24 mouse cellular contexts compared by ENCODE assay signal in the genomic region with DNA sequence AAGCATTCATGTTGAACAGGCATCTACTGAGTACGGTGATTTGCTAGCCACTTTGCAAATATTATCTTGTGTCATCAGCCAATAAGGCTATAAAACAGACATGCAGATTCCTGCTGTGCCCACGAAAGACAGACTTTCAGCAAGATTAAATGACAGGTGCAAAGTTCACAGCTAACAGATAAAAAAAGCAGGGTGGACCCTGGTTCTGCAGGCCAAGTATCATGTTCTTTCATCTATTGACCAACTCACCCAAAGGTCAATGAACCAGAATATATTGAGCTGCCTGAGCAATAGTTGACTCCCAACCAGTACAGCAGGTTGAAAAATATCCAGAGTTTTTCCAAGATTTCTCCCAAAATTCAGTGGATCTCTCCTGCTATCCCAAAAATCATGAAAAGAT.
A peak's percentile ranks its signal among the peaks of the same experiment; 100 is the strongest.
DNase-seq lines count a peak whose midpoint lies in the region; ATAC-seq and TF ChIP-seq lines count a peak whose summit lies in the region.
"Had no signal": no experiment of that assay in that cellular context is flagged by ENCODE, and none has a peak within 500 bp of the region (broad histone marks: within the 10 kb centered on the region; RNA-seq: fewer than 3 reads in every experiment).

No protein-coding gene starts in this region.

- no peak for TF ChIP-seq CTCF in intestine, postnatal 0 days (IDR thresholded peaks at IDR 0.05; ENCODE audit: low read depth)

- H3K4me1 ChIP-seq in midbrain, embryonic 11.5 days (ENCODE audit: control insufficient read depth, insufficient read depth, low read length) = peaks cover 14% of the 10 kb centered on the region
- H3K4me1 ChIP-seq in midbrain, embryonic 15.5 days = peaks cover 11% of the 10 kb centered on the region
- no peaks in the 10 kb centered on the region for H3K4me1 ChIP-seq in intestine, postnatal 0 days (replicated peaks; ENCODE audit: control insufficient read depth, insufficient read depth, low read length)
- peaks cover 11% of the 10 kb centered on the region; the same call in 1 of the 2 replicates for H3K4me1 ChIP-seq in midbrain, embryonic 16.5 days (ENCODE audit: control insufficient read depth, insufficient read depth, low read length)
- H3K4me1 ChIP-seq: kidney, embryonic 15.5 days; limb, embryonic 15.5 days had no signal

- H3K36me3 ChIP-seq in midbrain, embryonic 11.5 days (ENCODE audit: control insufficient read depth, insufficient read depth, low read length) = no peaks in the 10 kb centered on the region
- H3K36me3 ChIP-seq in midbrain, embryonic 15.5 days (replicated peaks) = no peaks in the 10 kb centered on the region
- H3K36me3 ChIP-seq in intestine, postnatal 0 days (ENCODE audit: control insufficient read depth, insufficient read depth) = no peaks in the 10 kb centered on the region
- no peaks in the 10 kb centered on the region for H3K36me3 ChIP-seq in midbrain, embryonic 16.5 days (ENCODE audit: control insufficient read depth, insufficient read depth, low read length)
- H3K36me3 ChIP-seq: G1E; hindbrain, embryonic 15.5 days; kidney, embryonic 15.5 days; limb, embryonic 15.5 days had no signal

- peaks cover 11% of the 10 kb centered on the region for H3K27me3 ChIP-seq in midbrain, embryonic 11.5 days (ENCODE audit: control insufficient read depth, insufficient read depth, low read length)
- peaks cover 6% of the 10 kb centered on the region for H3K27me3 ChIP-seq in midbrain, embryonic 15.5 days (replicated peaks)
- no peaks in the 10 kb centered on the region for H3K27me3 ChIP-seq in intestine, postnatal 0 days (replicated peaks; ENCODE audit: control insufficient read depth, insufficient read depth, low read length)
- H3K27me3 ChIP-seq in midbrain, embryonic 16.5 days (ENCODE audit: control insufficient read depth, insufficient read depth, low read depth, low read length) = no peaks in the 10 kb centered on the region
- H3K27me3 ChIP-seq: CH12.LX; hindbrain, embryonic 15.5 days; kidney, embryonic 15.5 days; limb, embryonic 15.5 days had no signal

- DNase-seq in kidney, adult 9 months = peak; percentile 8
- no peak for DNase-seq in kidney, postnatal 14 days
- DNase-seq in midbrain, embryonic 11.5 days (ENCODE audit: low spot score, missing footprints) = no peak
- no peak for DNase-seq in right cerebral cortex, adult 18-20 months
- DNase-seq: adrenal gland, adult 2 months; B cell, adult 2 months; cerebellum, adult 11 months; cerebellum, adult 9-11 months; heart, adult 11 months; kidney, postnatal 4 days; left cerebral cortex, postnatal 4 days; lung, postnatal 4 days; right cerebral cortex, postnatal 25 days; thymus, postnatal 14 days had no signal

- H3K4me3 ChIP-seq in midbrain, embryonic 11.5 days (ENCODE audit: low read depth, low read length) = no peak overlapping the region
- no peak overlapping the region for H3K4me3 ChIP-seq in midbrain, embryonic 15.5 days
- no peak overlapping the region for H3K4me3 ChIP-seq in intestine, postnatal 0 days (ENCODE audit: low read depth, low read length)
- no peak overlapping the region for H3K4me3 ChIP-seq in midbrain, embryonic 16.5 days (ENCODE audit: low read depth, low read length)
- H3K4me3 ChIP-seq: hindbrain, embryonic 15.5 days; kidney, embryonic 15.5 days; left cerebral cortex, adult 2 months; limb, embryonic 15.5 days had no signal

- no peak overlapping the region for H3K9ac ChIP-seq in midbrain, embryonic 11.5 days (ENCODE audit: low read length)
- H3K9ac ChIP-seq in midbrain, embryonic 15.5 days = no peak overlapping the region
- no peak overlapping the region for H3K9ac ChIP-seq in intestine, postnatal 0 days (ENCODE audit: low read depth, low read length)
- H3K9ac ChIP-seq in midbrain, embryonic 16.5 days (ENCODE audit: low read depth, low read length) = no peak overlapping the region
- H3K9ac ChIP-seq: hindbrain, embryonic 15.5 days; kidney, embryonic 15.5 days; limb, embryonic 15.5 days had no signal

- peak overlapping the region; percentile 19; the same call in 1 of the 2 replicates for H3K4me2 ChIP-seq in midbrain, embryonic 11.5 days
- no peak overlapping the region for H3K4me2 ChIP-seq in midbrain, embryonic 15.5 days
- no peak overlapping the region for H3K4me2 ChIP-seq in intestine, postnatal 0 days (replicated peaks; ENCODE audit: low read depth)
- H3K4me2 ChIP-seq in midbrain, embryonic 16.5 days (ENCODE audit: low read length) = no peak overlapping the region
- H3K4me2 ChIP-seq: heart, embryonic 11.5 days; hindbrain, embryonic 15.5 days; kidney, embryonic 15.5 days; limb, embryonic 15.5 days had no signal

- 6% methylated on average over 2 of the region's 2 CpGs for WGBS in midbrain, embryonic 11.5 days
- WGBS in midbrain, embryonic 15.5 days = 12% methylated on average over 2 of the region's 2 CpGs
- WGBS in intestine, postnatal 0 days = 32% methylated on average over 2 of the region's 2 CpGs
- 15% methylated on average over 2 of the region's 2 CpGs for WGBS in midbrain, embryonic 16.5 days

- no peak overlapping the region for H3K27ac ChIP-seq in midbrain, embryonic 11.5 days (ENCODE audit: low read depth, low read length)
- no peak overlapping the region for H3K27ac ChIP-seq in midbrain, embryonic 15.5 days
- no peak overlapping the region for H3K27ac ChIP-seq in intestine, postnatal 0 days (ENCODE audit: low read depth, low read length)
- H3K27ac ChIP-seq in midbrain, embryonic 16.5 days (ENCODE audit: low read length) = 0 out of 2 replicates have a peak overlapping the region, but pooled peaks have one; percentile 10
- H3K27ac ChIP-seq: hindbrain, embryonic 15.5 days; kidney, embryonic 15.5 days; left cerebral cortex, adult 2 months; limb, embryonic 15.5 days had no signal

- H3K9me3 ChIP-seq in midbrain, embryonic 11.5 days (ENCODE audit: control insufficient read depth, low read length) = no peaks in the 10 kb centered on the region
- no peaks in the 10 kb centered on the region for H3K9me3 ChIP-seq in midbrain, embryonic 15.5 days
- H3K9me3 ChIP-seq in intestine, postnatal 0 days (ENCODE audit: control insufficient read depth) = no peaks in the 10 kb centered on the region
- H3K9me3 ChIP-seq in midbrain, embryonic 16.5 days (replicated peaks; ENCODE audit: control insufficient read depth, low read length, poor library complexity, severe bottlenecking) = no peaks in the 10 kb centered on the region
- H3K9me3 ChIP-seq: G1E; hindbrain, embryonic 15.5 days; kidney, embryonic 15.5 days; limb, embryonic 15.5 days had no signal

- peak; percentile 61 for ATAC-seq in midbrain, embryonic 11.5 days (ENCODE audit: low FRiP score)
- ATAC-seq in midbrain, embryonic 15.5 days (replicated peaks) = no peak; the same call in 1 of the 2 replicates
- ATAC-seq in intestine, postnatal 0 days = peak; percentile 86
- no peak for ATAC-seq in midbrain, embryonic 16.5 days

Comparison
In these comparisons a context has a peak if more than half of its experiments do, and no peak if none do; other contexts are left out.
1. ATAC-seq: peak in midbrain, embryonic 11.5 days (single experiment) and intestine, postnatal 0 days (single experiment); none in midbrain, embryonic 15.5 days (single experiment) and midbrain, embryonic 16.5 days (single experiment).